Mouse (Mus musculus): ENCODE measurements around the gene Prdm2. TPM values are rescaled to one million over a fixed set of nuclear protein-coding genes. Genes with fewer than 3 reads are reported as not detected.

Prdm2 gene
- total and polyA plus RNA-seq, 3 experiments: 4.3 to 13.5 TPM; not detected in 1

- no peak for DNase-seq (ENCODE audit: low read depth, low spot score)
- TF ChIP-seq MXI1 (IDR thresholded peaks at IDR 0.05; ENCODE audit: low read depth, low read length): no peak
- TF ChIP-seq MAX (IDR thresholded peaks at IDR 0.05; ENCODE audit: low read length): no peak
- no peak for TF ChIP-seq TBP (IDR thresholded peaks at IDR 0.05; ENCODE audit: low read depth, low read length)
- no peak for TF ChIP-seq SMC3 (IDR thresholded peaks at IDR 0.05; ENCODE audit: low read depth, low read length)
- no peak for TF ChIP-seq NELFE (IDR thresholded peaks at IDR 0.05; ENCODE audit: low read depth, low read length)
- no peak for TF ChIP-seq E2F4 (IDR thresholded peaks at IDR 0.05; ENCODE audit: borderline replicate concordance, low read depth, low read length)
- H3K36me3 ChIP-seq (ENCODE audit: control insufficient read depth in 1 of 2, insufficient read depth in 2 of 2, low read length in 2 of 2): peaks cover 0 to 3% of the 10 kb centered on the region in 2 experiments; a peak in 1 of 4 replicates
- H3K4me1 ChIP-seq (ENCODE audit: control insufficient read depth in 1 of 2, insufficient read depth in 2 of 2, low read length in 2 of 2): no peaks in the 10 kb centered on the region
- no peak overlapping the region for H3K4me3 ChIP-seq (ENCODE audit: control insufficient read depth in 1 of 2, insufficient read depth in 1 of 2, low read depth in 2 of 2, low read length in 2 of 2)
- H3K27ac ChIP-seq (ENCODE audit: control insufficient read depth, low read depth, low read length): no peak overlapping the region
- no peaks in the 10 kb centered on the region for H3K9me3 ChIP-seq (replicated peaks; ENCODE audit: insufficient read depth, low read length)
- no peaks in the 10 kb centered on the region for H3K27me3 ChIP-seq (ENCODE audit: control insufficient read depth in 1 of 2, insufficient read depth in 2 of 2, low read length in 2 of 2)
- H3K9ac ChIP-seq (ENCODE audit: control insufficient read depth, low read depth, low read length, poor library complexity, severe bottlenecking): no peak overlapping the region
- H3K79me2 ChIP-seq (ENCODE audit: control insufficient read depth, insufficient read depth, low read length, poor library complexity): peaks cover 35% of the 10 kb centered on the region
Observed at GRCm38 (mm10) chr4:143152634-143153033, 60.2 kb downstream of the Prdm2 start.

- TF ChIP-seq CTCF (IDR thresholded peaks at IDR 0.05 in 2 of 3, conservative IDR thresholded peaks at IDR 0.05 in 1 of 3; ENCODE audit: control insufficient read depth in 1 of 3, insufficient read depth in 1 of 3, low read depth in 2 of 3, low read length in 3 of 3, poor library complexity in 1 of 3, severe bottlenecking in 1 of 3): peak; percentile 46 to 58 (median 54)
- no peak for TF ChIP-seq UBTF (IDR thresholded peaks at IDR 0.05; ENCODE audit: borderline replicate concordance, insufficient read depth, low read depth, low read length)
- peak; percentile 24; the same call in 1 of the 2 replicates for TF ChIP-seq SMC3 (IDR thresholded peaks at IDR 0.05; ENCODE audit: low read depth, low read length)
- Histone ChIP-seq H3K9me3 (replicated peaks; ENCODE audit: insufficient read depth, low read length) (no peaks in the 10 kb centered on the region), H3K27ac (ENCODE audit: control insufficient read depth, low read depth, low read length) (no peak overlapping the region), H3K27me3 (ENCODE audit: control insufficient read depth in 1 of 2, insufficient read depth in 2 of 2, low read length in 2 of 2) (no peaks in the 10 kb centered on the region), H3K4me3 (ENCODE audit: control insufficient read depth in 1 of 2, insufficient read depth in 1 of 2, low read depth in 2 of 2, low read length in 2 of 2) (no peak overlapping the region), H3K36me3 (ENCODE audit: control insufficient read depth in 1 of 2, insufficient read depth in 2 of 2, low read length in 2 of 2) (no peaks in the 10 kb centered on the region; a peak in 1 of 4 replicates), H3K9ac (ENCODE audit: control insufficient read depth, low read depth, low read length, poor library complexity, severe bottlenecking) (no peak overlapping the region), H3K4me1 (ENCODE audit: control insufficient read depth in 1 of 2, insufficient read depth in 2 of 2, low read length in 2 of 2) (no peaks in the 10 kb centered on the region), H3K79me2 (ENCODE audit: control insufficient read depth, insufficient read depth, low read length, poor library complexity) (peaks cover 32% of the 10 kb centered on the region)
- DNase-seq (ENCODE audit: low read depth, low spot score): peak; percentile 52
Observed at GRCm38 (mm10) chr4:143151267-143151666, 61.5 kb downstream of the Prdm2 start.

- H3K9me3 ChIP-seq (replicated peaks; ENCODE audit: insufficient read depth, low read length): no peaks in the 10 kb centered on the region
- no peak overlapping the region for H3K27ac ChIP-seq (ENCODE audit: control insufficient read depth, low read depth, low read length)
- TF ChIP-seq MAFK (IDR thresholded peaks at IDR 0.05; ENCODE audit: borderline replicate concordance, low read depth, low read length) (no peak), HCFC1 (IDR thresholded peaks at IDR 0.05; ENCODE audit: low read depth, low read length) (no peak), GABPA (IDR thresholded peaks at IDR 0.05; ENCODE audit: low read depth, low read length) (no peak), CHD2 (IDR thresholded peaks at IDR 0.05; ENCODE audit: low read length) (no peak), TBP (IDR thresholded peaks at IDR 0.05; ENCODE audit: low read depth, low read length) (no peak), JUND (IDR thresholded peaks at IDR 0.05; ENCODE audit: low read depth, low read length) (no peak), USF1 (IDR thresholded peaks at IDR 0.05; ENCODE audit: low read depth, low read length) (no peak), SIN3A (IDR thresholded peaks at IDR 0.05; ENCODE audit: low read length) (no peak), MEF2A (IDR thresholded peaks at IDR 0.05; ENCODE audit: extremely low read depth, insufficient replicate concordance, low read depth, low read length, poor library complexity, severe bottlenecking) (no peak), SMC3 (IDR thresholded peaks at IDR 0.05; ENCODE audit: low read depth, low read length) (no peak), KAT2A (conservative IDR thresholded peaks at IDR 0.05; ENCODE audit: low read depth, low read length) (no peak), RAD21 (IDR thresholded peaks at IDR 0.05; ENCODE audit: low read depth, low read length) (no peak), ZKSCAN1 (IDR thresholded peaks at IDR 0.05; ENCODE audit: low read depth, low read length) (no peak), NRF1 (IDR thresholded peaks at IDR 0.05; ENCODE audit: insufficient read depth, low read depth, low read length, poor library complexity, severe bottlenecking) (no peak), ZNF384 (IDR thresholded peaks at IDR 0.05; ENCODE audit: low read depth, low read length) (no peak)
- peaks cover 0 to 10% of the 10 kb centered on the region in 2 experiments; a peak in 2 of 4 replicates for H3K36me3 ChIP-seq (ENCODE audit: control insufficient read depth in 1 of 2, insufficient read depth in 2 of 2, low read length in 2 of 2)
- H3K4me3 ChIP-seq (ENCODE audit: control insufficient read depth in 1 of 2, insufficient read depth in 1 of 2, low read depth in 2 of 2, low read length in 2 of 2): no peak overlapping the region
- H3K4me1 ChIP-seq (ENCODE audit: control insufficient read depth in 1 of 2, insufficient read depth in 2 of 2, low read length in 2 of 2): peaks cover 8 to 11% of the 10 kb centered on the region in 2 experiments
- no peak for DNase-seq (ENCODE audit: low read depth, low spot score)
- no peak overlapping the region for H3K9ac ChIP-seq (ENCODE audit: control insufficient read depth, low read depth, low read length, poor library complexity, severe bottlenecking)
- no peaks in the 10 kb centered on the region for H3K27me3 ChIP-seq (ENCODE audit: control insufficient read depth in 1 of 2, insufficient read depth in 2 of 2, low read length in 2 of 2)
- peaks cover 33% of the 10 kb centered on the region for H3K79me2 ChIP-seq (ENCODE audit: control insufficient read depth, insufficient read depth, low read length, poor library complexity)
Observed at GRCm38 (mm10) chr4:143147666-143148065, 65.1 kb downstream of the Prdm2 start.

Data from MEL (cell line).